Mouse (Mus musculus) forebrain, embryonic 11.5 days (tissue): Measurements from ENCODE around the gene Crxos. TPM values are rescaled to one million over a fixed set of nuclear protein-coding genes. Genes with fewer than 3 reads are reported as not detected.

Experiments
- ATAC-seq: fragments of 200-750 bp; cut with Nextera tagmentation; replicated peaks from 2 replicates; pipeline ENCODE4 v1.8.0; 2017; ENCODE audit warnings: moderate TSS enrichment; ENCODE audit not compliant: low FRiP score
- DNase-seq: peaks from one replicate; pipeline ENCODE4 v3.0.0-alpha.2; 2017; ENCODE audit warnings: low spot score
- H3K27ac ChIP-seq: fragments of 300-500 bp; sonication (generic); 2 replicates; pipeline ENCODE4 v1.5.1; 2014; ENCODE audit warnings: low read depth, low read length
- H3K27me3 ChIP-seq: fragments of 300-500 bp; sonication (generic); 2 replicates; pipeline ENCODE4 v1.6.1; 2014; ENCODE audit warnings: mild to moderate bottlenecking, low read length, mixed read lengths; ENCODE audit not compliant: control insufficient read depth, insufficient read depth
- H3K36me3 ChIP-seq: fragments of 300-500 bp; sonication (generic); 2 replicates; pipeline ENCODE4 v1.6.1; 2014; ENCODE audit warnings: mild to moderate bottlenecking, low read length, moderate library complexity, mixed read lengths; ENCODE audit not compliant: control insufficient read depth, insufficient read depth
- H3K4me1 ChIP-seq: fragments of 300-500 bp; sonication (generic); replicated peaks from 2 replicates; pipeline ENCODE4 v1.6.1; 2014; ENCODE audit warnings: low read length, mixed read lengths; ENCODE audit not compliant: control insufficient read depth, insufficient read depth
- H3K4me2 ChIP-seq: fragments of 300-500 bp; sonication (generic); 2 replicates; pipeline ENCODE4 v1.6.1; 2014; ENCODE audit warnings: low read depth, mild to moderate bottlenecking, low read length, moderate library complexity, mixed read lengths; ENCODE audit not compliant: severe bottlenecking
- H3K4me3 ChIP-seq: fragments of 300-500 bp; sonication (generic); 2 replicates; pipeline ENCODE4 v1.5.1; 2014; ENCODE audit warnings: low read depth, low read length
- H3K9ac ChIP-seq: fragments of 300-500 bp; sonication (generic); 2 replicates; pipeline ENCODE4 v1.6.1; 2014; ENCODE audit warnings: low read length
- H3K9me3 ChIP-seq: fragments of 300-500 bp; sonication (generic); 2 replicates; pipeline ENCODE4 v1.6.1; 2016; ENCODE audit warnings: low read length, mixed read lengths; ENCODE audit not compliant: control insufficient read depth
- WGBS: fragments of 180-500 bp; shearing (Covaris S2); extraction: QIAGEN DNeasy Blood & Tissue Kit; methylation state at CpG from one replicate; pipeline ENCODE4 v1.1.7; 2014; 5-methylcytosine and 5-hydroxymethylcytosine counted together
- polyA plus RNA-seq: library from polyadenylated mRNA; unstranded; fragments of >200 nt; fragmentation: Nextera tagmentation; extraction: Ambion mirVana; gene quantifications from 2 replicates; pipeline ENCODE4 v1.2.1, GENCODE M21; 2014

Crxos gene
- polyA plus RNA-seq, 1 experiment from 2014 or later = not detected

DNA sequence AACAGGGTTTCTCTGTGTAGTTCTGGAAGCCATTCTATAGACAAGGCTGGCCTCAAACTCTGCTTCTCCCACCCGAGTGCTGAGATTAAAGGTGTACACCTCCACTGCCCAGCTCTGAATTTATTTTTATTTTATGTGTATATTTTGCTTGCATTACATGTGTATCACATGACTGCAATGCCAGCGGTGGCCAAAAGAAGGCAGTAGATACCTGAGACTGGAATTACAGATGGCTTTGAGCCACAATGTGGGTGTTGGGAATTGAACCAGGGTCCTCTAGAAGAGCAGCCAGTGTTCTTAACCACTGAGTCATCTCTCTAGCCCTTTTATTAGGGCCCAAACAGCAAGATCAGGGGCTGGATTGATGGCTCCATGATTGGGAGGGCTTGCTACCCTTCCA lies 48.1 kb downstream of the Crxos start:
- ATAC-seq (no peak), DNase-seq (no peak)
- no peaks in the 10 kb centered on the region for H3K27me3 ChIP-seq
- no peak overlapping the region for H3K9ac ChIP-seq
- H3K27ac ChIP-seq = no peak overlapping the region
- H3K4me1 ChIP-seq = no peaks in the 10 kb centered on the region
- H3K9me3 ChIP-seq = no peaks in the 10 kb centered on the region; the same call in 1 of the 2 replicates
- H3K4me2 ChIP-seq = no peak overlapping the region
- H3K4me3 ChIP-seq = no peak overlapping the region
- WGBS = 69% methylated on average over 2 of the region's 2 CpGs
- H3K36me3 ChIP-seq = no peaks in the 10 kb centered on the region

DNA sequence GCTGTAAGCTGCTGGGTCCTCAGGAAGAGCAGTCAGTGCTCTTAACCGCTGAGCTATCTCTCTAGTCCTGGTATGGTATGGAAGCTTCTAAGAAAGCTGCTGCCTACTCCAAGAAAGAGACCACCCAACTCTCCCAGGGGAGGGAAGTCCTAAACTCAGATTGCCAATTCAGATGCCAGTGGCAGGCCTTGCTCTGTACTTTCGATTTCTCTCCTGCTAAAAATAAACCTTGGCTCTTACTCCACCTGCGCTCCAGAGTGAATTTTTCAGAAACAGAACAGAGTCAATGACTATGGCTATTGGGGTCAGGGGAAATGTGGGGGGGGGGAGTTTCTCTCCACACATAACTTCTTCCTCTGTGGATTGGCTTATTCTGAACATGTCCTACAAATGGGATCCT lies 49.2 kb downstream of the Crxos start:
- no peak for ATAC-seq
- no peak overlapping the region for H3K9ac ChIP-seq
- peaks cover 4% of the 10 kb centered on the region; the same call in 1 of the 2 replicates for H3K36me3 ChIP-seq
- H3K27me3 ChIP-seq = no peaks in the 10 kb centered on the region
- no peak for DNase-seq
- no peaks in the 10 kb centered on the region for H3K4me1 ChIP-seq
- H3K9me3 ChIP-seq = no peaks in the 10 kb centered on the region; the same call in 1 of the 2 replicates
- 88% methylated on average over 3 of the region's 3 CpGs for WGBS
- no peak overlapping the region for H3K4me2 ChIP-seq
- no peak overlapping the region for H3K4me3 ChIP-seq
- H3K27ac ChIP-seq = no peak overlapping the region

DNA sequence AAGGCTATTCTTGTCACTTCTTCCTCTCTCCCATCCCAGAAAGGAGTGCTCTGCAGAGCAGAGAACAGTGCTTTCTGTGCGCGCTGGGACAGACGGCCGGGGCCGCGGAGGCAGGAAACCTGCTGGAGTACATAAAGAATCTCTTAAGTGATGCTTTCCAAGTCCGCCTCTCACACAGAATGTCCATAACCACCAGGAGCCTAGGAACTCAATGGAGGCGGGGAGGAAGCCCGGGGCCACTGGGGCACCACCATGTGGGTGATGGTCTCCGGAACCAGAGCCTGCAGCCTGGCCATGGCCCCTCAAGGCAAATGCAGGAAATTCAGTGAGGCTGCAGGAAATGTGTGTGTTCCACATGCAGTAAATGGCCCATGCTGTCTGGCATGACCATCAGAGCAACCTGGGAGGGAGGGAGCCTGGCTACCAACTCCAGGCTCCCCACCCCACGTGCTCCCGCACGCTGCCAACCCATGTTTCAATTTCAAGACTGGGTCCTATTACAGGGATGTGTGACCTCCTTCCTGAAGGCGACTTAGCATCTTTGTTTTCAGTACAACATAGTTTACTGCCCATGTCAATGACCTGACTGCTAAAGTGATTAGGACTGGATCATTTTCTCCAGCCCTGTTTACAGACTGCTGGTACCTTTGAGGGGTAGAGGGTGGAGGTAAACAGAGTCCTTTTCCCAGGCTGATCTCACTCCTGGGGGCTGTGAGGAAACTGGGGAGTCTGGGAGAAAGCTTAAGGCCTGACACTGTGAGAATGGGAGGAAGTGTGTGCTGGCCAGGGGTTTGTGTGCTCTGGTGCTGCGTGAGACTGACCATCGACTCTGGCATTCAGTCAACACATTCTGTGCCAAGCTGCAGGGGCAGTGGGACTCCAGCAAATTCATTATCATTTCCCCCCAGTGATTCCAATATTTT lies 51.3 kb downstream of the Crxos start:
- no peak overlapping the region for H3K4me3 ChIP-seq
- peak; percentile 46 for DNase-seq
- no peaks in the 10 kb centered on the region for H3K27me3 ChIP-seq
- no peak overlapping the region for H3K4me2 ChIP-seq
- H3K9me3 ChIP-seq = no peaks in the 10 kb centered on the region; the same call in 1 of the 2 replicates
- 62% methylated on average over 16 of the region's 16 CpGs for WGBS
- H3K9ac ChIP-seq = no peak overlapping the region
- no peaks in the 10 kb centered on the region for H3K4me1 ChIP-seq
- peaks cover 18% of the 10 kb centered on the region for H3K36me3 ChIP-seq
- H3K27ac ChIP-seq = no peak overlapping the region
- ATAC-seq = no peak

GRCm38 (mm10) chr7:15937491-15937890 lies 55.1 kb downstream of the Crxos start:
- no peak overlapping the region for H3K9ac ChIP-seq
- no peaks in the 10 kb centered on the region for H3K27me3 ChIP-seq
- H3K9me3 ChIP-seq = no peaks in the 10 kb centered on the region; the same call in 1 of the 2 replicates
- DNase-seq = no peak
- peaks cover 39% of the 10 kb centered on the region for H3K36me3 ChIP-seq
- WGBS = 94% methylated on average over 5 of the region's 5 CpGs
- H3K4me3 ChIP-seq = no peak overlapping the region
- no peak overlapping the region for H3K4me2 ChIP-seq
- H3K27ac ChIP-seq = no peak overlapping the region
- 0 out of 2 replicates have a peak, but pooled peaks have one; percentile 12 for ATAC-seq
- no peaks in the 10 kb centered on the region for H3K4me1 ChIP-seq

GRCm38 (mm10) chr7:15938621-15939020 lies 56.2 kb downstream of the Crxos start:
- Histone ChIP-seq H3K9me3 (no peaks in the 10 kb centered on the region; the same call in 1 of the 2 replicates), H3K4me3 (no peak overlapping the region), H3K36me3 (peaks cover 41% of the 10 kb centered on the region), H3K27ac (no peak overlapping the region), H3K27me3 (no peaks in the 10 kb centered on the region), H3K9ac (no peak overlapping the region), H3K4me2 (no peak overlapping the region), H3K4me1 (no peaks in the 10 kb centered on the region)
- no peak for DNase-seq
- 95% methylated on average over 3 of the region's 3 CpGs for WGBS
- no peak for ATAC-seq

- no peak overlapping the region for H3K27ac ChIP-seq
- WGBS = 92% methylated on average over 1 of the region's 1 CpGs
- no peaks in the 10 kb centered on the region for H3K4me1 ChIP-seq
- DNase-seq (no peak), ATAC-seq (no peak)
- H3K9me3 ChIP-seq = no peaks in the 10 kb centered on the region
- no peak overlapping the region for H3K4me3 ChIP-seq
- H3K9ac ChIP-seq = no peak overlapping the region
- H3K27me3 ChIP-seq = no peaks in the 10 kb centered on the region
- H3K36me3 ChIP-seq = peaks cover 17% of the 10 kb centered on the region
- H3K4me2 ChIP-seq = no peak overlapping the region
Measured at GRCm38 (mm10) chr7:15944311-15944710, 61.9 kb downstream of the Crxos start.

DNA sequence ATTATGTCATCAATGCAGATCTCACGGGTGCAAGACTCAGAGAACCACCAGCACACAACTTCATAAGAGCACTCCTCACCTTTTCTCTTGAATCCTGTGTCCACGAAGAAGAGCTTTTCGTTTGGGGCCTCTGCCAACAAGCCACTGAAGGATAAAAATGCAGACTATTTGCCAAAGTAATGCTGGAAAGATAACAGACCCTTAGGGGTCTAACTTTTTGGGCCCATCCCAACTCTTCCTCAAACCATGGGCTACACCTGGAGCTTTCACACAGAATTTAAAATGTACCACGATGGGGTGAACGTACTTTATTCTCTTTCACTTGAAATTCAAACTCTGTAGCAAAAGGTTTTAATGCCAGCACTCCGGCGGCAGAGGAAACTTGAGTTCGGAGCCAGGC lies 62.8 kb downstream of the Crxos start:
- no peaks in the 10 kb centered on the region for H3K9me3 ChIP-seq
- peak overlapping the region; percentile 82 for H3K4me2 ChIP-seq
- no peaks in the 10 kb centered on the region for H3K27me3 ChIP-seq
- H3K9ac ChIP-seq = peak overlapping the region; percentile 80
- no peak for ATAC-seq
- H3K36me3 ChIP-seq = peaks cover 10% of the 10 kb centered on the region; the same call in 1 of the 2 replicates
- H3K27ac ChIP-seq = no peak overlapping the region; the same call in 1 of the 2 replicates
- no peaks in the 10 kb centered on the region for H3K4me1 ChIP-seq
- WGBS = 12% methylated on average over 8 of the region's 8 CpGs
- H3K4me3 ChIP-seq = peak overlapping the region; percentile 68
- DNase-seq = no peak

- Histone ChIP-seq H3K4me2 (peak within 1 kb of the TSS; percentile 82), H3K9ac (peak within 1 kb of the TSS; percentile 80), H3K4me1 (no peaks in the 10 kb centered on the region), H3K9me3 (no peaks in the 10 kb centered on the region), H3K27ac (peak within 1 kb of the TSS; percentile 84), H3K4me3 (peak within 1 kb of the TSS; percentile 68), H3K36me3 (peaks cover 9% of the 10 kb centered on the region; the same call in 1 of the 2 replicates), H3K27me3 (no peaks in the 10 kb centered on the region)
- WGBS = 2% methylated on average over 59 of the region's 59 CpGs
- DNase-seq (peak; percentile 94), ATAC-seq (peak; percentile 95)
Measured at GRCm38 (mm10) chr7:15945721-15946536, 63.5 kb downstream of the Crxos start, which contains the start of gene Nop53. Nop53 (minus strand) TSS chr7:15946074.
